Mouse (Mus musculus): ENCODE measurements at regions not wholly inside any gene's neighbourhood (a gene's known extent, or its start where the extent isn't known, plus 50 kb on each side); places are given as distances from the start of the nearest gene placed in this dataset.

GRCm38 (mm10) chr3:58146762-58147161 lies 267.8 kb upstream of the Tsc22d2 start:
- DNase-seq (ENCODE audit: low spot score in 2 of 2), result no peak

DNA sequence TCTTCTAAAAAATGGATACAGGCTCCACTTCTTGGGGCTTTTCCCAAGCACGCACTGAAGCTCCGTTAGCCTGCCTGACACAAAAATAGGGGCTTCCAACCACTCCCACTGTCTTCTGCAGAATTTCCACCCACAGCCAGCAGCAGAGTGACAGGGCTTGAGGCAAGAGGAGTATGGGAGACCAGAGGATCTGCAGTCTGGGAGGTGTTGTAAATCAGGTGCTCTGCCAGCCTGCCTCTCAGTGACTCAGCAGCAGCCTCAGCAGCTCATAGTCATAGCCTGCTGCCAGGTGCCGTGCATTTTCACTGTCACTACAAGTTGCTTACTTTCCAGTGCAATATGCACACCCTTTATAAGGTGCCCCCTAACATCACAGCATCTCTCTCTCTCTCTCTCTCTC lies 261.4 kb upstream of the Tsc22d2 start:
- no peak for DNase-seq (ENCODE audit: low spot score in 2 of 2)

GRCm38 (mm10) chr3:58153874-58154756 lies 260.4 kb upstream of the Tsc22d2 start:
- no peak for DNase-seq (ENCODE audit: low spot score in 2 of 2)

DNA sequence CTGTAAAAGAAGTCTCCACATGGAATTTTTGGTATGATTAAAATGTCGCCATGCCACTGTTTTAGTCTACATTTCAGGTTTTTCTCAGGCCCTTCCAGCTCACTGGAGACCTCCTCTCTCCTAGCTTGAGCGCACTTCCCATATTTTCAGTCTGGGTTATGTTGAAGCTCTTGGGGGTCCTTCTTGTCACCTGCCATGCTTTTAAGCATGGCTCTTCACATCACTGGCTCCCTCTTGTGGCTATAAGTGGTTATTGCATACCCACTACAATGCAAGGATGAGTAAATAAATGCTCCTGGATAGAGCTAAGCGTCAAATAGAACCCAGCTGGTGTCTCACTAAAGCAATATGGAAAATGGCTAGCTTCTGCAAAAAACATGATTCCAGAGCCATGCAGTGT lies 255.1 kb upstream of the Tsc22d2 start:
- DNase-seq (ENCODE audit: low spot score in 2 of 2), result peak in 1 of 2 experiments; percentile 19

GRCm38 (mm10) chr3:58162238-58162637 lies 252.3 kb upstream of the Tsc22d2 start:
- DNase-seq (ENCODE audit: low spot score in 2 of 2), result no peak

DNA sequence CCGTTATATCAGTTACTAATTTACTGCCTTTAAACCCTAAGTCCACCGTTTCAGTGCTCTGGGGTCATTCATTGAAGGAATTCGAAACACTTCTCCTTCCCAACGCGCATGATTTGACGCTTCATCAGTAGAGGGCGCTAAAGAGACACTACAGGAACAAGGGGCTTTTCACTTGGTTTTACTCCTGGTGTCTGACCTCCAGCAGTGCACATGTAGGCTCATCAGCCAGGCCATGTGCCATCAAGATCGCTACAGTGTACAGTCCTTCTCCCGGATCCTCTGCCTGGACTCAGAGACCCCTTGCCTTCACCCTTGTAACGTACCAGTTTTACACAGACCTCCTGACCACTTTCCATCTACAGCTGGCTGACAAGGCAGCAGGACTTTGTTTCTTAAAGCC lies 250.7 kb upstream of the Tsc22d2 start:
- DNase-seq (ENCODE audit: low spot score in 2 of 2), result peak; percentile 29 to 66

DNA sequence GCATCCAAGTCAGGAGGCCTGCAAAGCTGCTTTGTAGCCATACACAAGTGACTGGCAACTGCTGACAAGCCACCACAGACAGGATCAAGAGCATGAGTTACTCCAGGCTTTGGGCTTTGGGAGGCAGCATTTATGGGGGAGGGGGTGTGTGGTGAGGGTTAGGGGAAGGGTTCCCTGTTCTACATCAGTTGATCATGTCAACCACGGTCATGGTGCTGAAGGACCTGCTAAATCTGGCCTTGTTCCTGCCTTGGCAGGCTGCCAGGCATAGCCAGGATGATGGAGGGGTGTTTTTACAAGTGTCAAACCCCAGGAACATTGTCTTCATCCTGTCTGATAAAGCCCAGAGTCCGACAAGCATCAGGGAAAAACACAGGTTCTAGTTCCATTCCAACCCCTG lies 247.9 kb upstream of the Tsc22d2 start:
- DNase-seq (ENCODE audit: low spot score in 2 of 2), result no peak

DNA sequence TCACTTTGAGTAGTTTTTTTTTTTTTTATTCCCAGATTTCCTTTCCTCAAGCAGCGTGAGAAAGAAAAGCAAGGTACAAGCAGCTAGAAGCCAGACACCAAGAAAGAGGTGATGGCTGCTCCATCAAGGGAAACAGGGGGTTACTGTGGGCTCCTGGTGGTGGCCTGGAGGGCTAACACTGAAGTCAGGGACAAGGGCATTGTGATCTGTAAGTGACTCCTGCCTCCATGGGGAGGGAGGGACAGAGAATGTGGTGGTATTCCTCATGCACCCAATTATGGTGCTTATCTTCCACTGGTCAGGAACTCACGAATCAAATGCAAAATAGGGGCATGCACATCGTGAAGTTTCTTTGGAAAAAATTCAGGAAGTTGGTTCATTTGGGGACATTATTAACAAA lies 247.4 kb upstream of the Tsc22d2 start:
- DNase-seq (ENCODE audit: low spot score in 2 of 2), result no peak

DNA sequence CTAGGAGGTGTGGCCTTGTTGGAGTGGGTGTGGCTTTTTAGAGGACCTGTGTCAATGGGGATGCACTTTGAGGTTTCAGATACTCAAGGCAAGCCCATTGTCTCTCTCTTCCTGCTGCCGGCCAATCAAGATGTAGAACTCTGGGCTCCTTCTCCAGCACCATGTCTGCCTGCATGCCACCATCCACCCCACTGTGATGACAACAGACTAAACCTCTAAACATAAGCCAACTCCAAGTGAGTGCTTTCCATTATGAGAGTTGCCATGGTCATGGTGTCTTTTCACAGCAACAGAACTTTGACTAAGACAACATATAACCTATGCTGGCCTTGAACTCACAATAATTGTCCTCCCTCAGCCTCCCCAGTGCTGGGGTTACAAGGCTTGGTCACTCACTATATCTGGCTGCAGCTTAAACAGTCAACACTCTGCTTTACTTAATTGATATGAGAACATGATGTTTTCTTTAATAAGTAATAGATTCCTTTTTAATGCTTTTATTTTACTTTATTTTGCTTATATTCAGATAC lies 246.7 kb upstream of the Tsc22d2 start:
- no peak for DNase-seq (ENCODE audit: low spot score in 2 of 2)

- peak; percentile 34 to 38 for DNase-seq (ENCODE audit: low spot score in 2 of 2)
Observed at GRCm38 (mm10) chr3:58168522-58169185, 245.9 kb upstream of the Tsc22d2 start.

GRCm38 (mm10) chr3:58169786-58170185 lies 244.7 kb upstream of the Tsc22d2 start:
- no peak for DNase-seq (ENCODE audit: low spot score in 2 of 2)

DNA sequence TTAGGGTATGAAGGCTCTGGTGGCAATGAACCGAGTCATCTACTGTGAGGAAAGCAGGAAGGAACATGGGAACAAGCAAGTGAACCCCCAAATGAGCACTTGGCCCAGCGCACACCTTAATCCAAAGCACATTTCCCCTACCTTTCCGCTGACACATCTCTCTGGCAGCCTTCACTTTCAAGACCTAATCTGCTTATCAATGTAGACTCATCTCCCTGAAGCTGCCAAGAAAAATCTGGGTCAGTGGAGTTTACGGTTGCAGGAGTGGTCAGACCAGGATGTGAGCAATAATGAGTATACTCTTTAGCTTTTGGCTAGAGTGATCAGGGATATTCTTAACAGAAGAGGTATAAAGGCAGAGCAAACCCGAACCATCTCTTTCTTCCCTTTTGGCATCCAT lies 242.4 kb upstream of the Tsc22d2 start:
- DNase-seq (ENCODE audit: low spot score in 2 of 2), result no peak

DNA sequence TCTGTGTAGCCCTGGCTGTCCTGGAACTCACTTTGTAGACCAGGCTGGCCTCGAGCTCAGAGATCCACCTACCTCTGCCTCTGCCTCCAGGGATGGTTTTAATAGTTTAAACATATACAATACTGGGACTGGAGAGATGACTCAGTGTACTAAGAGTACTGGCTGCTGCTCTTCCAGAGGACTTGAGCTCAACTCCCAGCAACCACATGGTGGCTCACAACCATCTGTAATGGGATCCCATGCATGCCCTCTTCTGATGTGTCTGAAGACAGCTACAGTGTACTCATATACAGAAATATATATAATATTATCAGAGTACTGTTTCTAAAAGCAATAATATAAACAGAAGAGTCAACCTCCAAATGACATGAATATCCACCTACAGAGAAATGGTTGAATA lies 240.7 kb upstream of the Tsc22d2 start:
- no peak for DNase-seq (ENCODE audit: low spot score in 2 of 2)

GRCm38 (mm10) chr3:58181715-58182114 lies 232.8 kb upstream of the Tsc22d2 start:
- DNase-seq (ENCODE audit: low spot score in 2 of 2), result no peak

GRCm38 (mm10) chr3:58182299-58182698 lies 232.2 kb upstream of the Tsc22d2 start:
- no peak for DNase-seq (ENCODE audit: low spot score in 2 of 2)

DNA sequence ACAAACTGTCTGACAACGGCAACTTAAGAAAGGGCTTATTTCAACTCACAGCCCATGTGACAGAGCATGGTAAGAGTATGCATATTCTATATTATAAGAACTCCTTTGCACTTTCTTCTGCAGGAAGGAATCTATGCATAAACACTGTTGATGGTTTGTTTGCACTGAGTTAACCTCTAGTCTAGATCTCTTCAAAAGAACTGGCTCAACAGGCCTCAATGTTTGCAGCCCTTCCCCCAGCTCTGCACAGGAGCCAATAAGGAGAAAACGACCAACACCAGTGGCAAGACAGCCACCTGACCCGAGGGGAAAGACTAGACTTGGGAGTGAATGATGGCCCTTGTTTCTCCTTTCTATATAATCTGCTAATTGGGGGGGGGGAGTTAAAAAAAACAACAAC lies 231.2 kb upstream of the Tsc22d2 start:
- DNase-seq (ENCODE audit: low spot score in 2 of 2), result no peak

DNA sequence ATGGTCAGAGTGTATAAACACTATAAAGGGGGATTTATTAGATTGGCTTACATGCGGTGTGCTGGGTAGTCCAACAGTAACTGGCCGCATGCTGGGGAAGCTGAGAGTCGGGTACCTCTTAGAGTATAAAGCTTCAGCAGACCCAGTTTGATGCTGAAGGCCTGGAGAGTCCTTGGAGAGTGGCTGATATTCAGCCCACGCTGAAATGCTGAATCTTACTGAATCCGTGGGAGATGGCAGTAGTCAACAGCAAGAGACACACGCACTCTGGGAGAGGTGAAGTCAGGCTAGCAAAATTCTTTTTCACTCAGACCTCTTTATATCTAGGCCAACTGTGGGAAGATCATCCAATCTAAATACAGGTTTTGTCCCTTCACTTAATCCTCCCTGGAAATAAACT lies 214.1 kb upstream of the Tsc22d2 start:
- no peak for DNase-seq (ENCODE audit: low spot score in 2 of 2)

- DNase-seq (ENCODE audit: low spot score in 2 of 2), result no peak
Observed at GRCm38 (mm10) chr3:58202816-58203215, 211.7 kb upstream of the Tsc22d2 start.

DNA sequence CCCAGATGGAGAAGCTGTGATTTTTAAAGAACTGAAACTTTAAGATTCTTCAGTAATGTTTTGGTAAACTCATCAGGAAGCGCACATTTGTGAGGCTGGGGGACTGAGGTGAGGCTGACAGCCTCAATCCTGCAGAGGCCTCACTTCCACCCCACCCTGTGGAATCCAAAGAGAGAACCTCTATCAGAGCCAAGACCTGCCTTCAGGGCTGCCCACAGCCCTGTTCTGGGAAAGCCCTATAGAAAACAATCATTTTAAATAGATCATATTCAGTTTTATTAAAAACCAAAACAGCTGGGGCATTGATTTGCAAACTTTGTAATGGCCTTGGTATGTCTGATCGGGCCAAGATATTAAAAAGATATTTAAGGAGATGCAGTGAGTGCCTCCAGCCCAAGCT lies 210.7 kb upstream of the Tsc22d2 start:
- no peak for DNase-seq (ENCODE audit: low spot score in 2 of 2)

- DNase-seq (ENCODE audit: low spot score in 2 of 2), result no peak
Observed at GRCm38 (mm10) chr3:58205526-58205925, 209.0 kb upstream of the Tsc22d2 start.

DNA sequence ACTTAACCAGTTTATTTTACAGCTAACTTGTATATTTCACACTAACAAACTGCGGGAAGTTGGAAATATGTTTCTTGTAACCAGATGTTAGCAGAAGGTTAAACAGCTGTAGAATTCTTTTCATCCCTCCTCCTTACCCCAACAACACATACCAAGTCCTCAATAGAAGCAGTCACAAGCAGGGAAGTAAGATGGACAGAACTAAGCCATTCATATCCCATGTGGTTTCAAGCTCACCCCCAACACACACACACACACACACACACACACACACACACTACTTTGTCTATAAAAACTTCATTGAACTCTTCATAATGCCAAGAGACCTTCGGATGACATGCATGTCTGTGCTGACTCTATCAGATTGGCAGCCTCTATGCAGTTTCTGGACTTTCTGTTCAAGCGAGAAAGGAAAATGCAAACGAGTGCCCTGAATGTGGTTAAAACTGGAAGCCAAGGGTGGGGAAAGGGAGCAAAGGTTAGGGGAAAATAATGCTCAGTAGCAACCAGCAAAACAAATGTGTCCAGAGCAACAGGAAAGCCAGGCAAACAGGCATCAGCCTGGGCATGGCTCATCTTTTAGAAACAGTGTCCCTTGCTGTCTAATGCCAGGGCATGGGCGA lies 207.6 kb upstream of the Tsc22d2 start:
- no peak for DNase-seq (ENCODE audit: low spot score in 2 of 2)

- DNase-seq (ENCODE audit: low spot score in 2 of 2), result peak; percentile 7 to 13
Observed at GRCm38 (mm10) chr3:58211016-58211415, 203.5 kb upstream of the Tsc22d2 start.

- no peak for DNase-seq (ENCODE audit: low spot score in 2 of 2)
Observed at GRCm38 (mm10) chr3:58224696-58225095, 189.8 kb upstream of the Tsc22d2 start.
